Comparison of ENCODE assay signal across 25 mouse cellular contexts in genomic region chr3:115082947-115083346, GRCm38 (mm10).
"Had no signal": no experiment of that assay in that cellular context is flagged by ENCODE, and none has a peak within 500 bp of the region (broad histone marks: within the 10 kb centered on the region; RNA-seq: fewer than 3 reads in every experiment).

No protein-coding gene starts in this region.

- DNase-seq: forebrain, postnatal 0 days; gastrocnemius, postnatal 14 days; gastrocnemius, postnatal 36 days; heart, adult 11 months; heart, adult 2 months; heart, postnatal 14 days; heart, postnatal 36 days; kidney, adult 11 months; kidney, adult 2 months; kidney, adult 9 months; kidney, postnatal 14 days; kidney, postnatal 36 days; layer of hippocampus, adult 9-11 months; layer of hippocampus, postnatal 36 days; left cerebral cortex, postnatal 4 days had no signal

- H3K9ac ChIP-seq: forebrain, embryonic 15.5 days; forebrain, postnatal 0 days; heart, embryonic 13.5 days; heart, embryonic 15.5 days; kidney, embryonic 15.5 days; limb, embryonic 13.5 days; limb, embryonic 15.5 days had no signal

- H3K4me3 ChIP-seq: forebrain, embryonic 15.5 days; heart, adult 2 months; heart, embryonic 13.5 days; heart, embryonic 15.5 days; kidney, embryonic 15.5 days; limb, embryonic 13.5 days; limb, embryonic 15.5 days had no signal

- H3K4me2 ChIP-seq: forebrain, embryonic 15.5 days; heart, embryonic 11.5 days; heart, embryonic 13.5 days; heart, embryonic 15.5 days; kidney, embryonic 15.5 days; limb, embryonic 13.5 days; limb, embryonic 15.5 days had no signal

- H3K36me3 ChIP-seq: forebrain, embryonic 15.5 days; heart, embryonic 13.5 days; heart, embryonic 15.5 days; kidney, embryonic 15.5 days; limb, embryonic 13.5 days; limb, embryonic 15.5 days had no signal

- H3K27me3 ChIP-seq: forebrain, embryonic 15.5 days; heart, embryonic 13.5 days; heart, embryonic 15.5 days; kidney, embryonic 15.5 days; limb, embryonic 13.5 days; limb, embryonic 15.5 days had no signal

- ATAC-seq: forebrain, embryonic 15.5 days; forebrain, postnatal 0 days; hindbrain, postnatal 0 days; intestine, embryonic 16.5 days had no signal

- H3K9me3 ChIP-seq: forebrain, embryonic 15.5 days; heart, embryonic 13.5 days; heart, embryonic 15.5 days; kidney, embryonic 15.5 days; limb, embryonic 13.5 days; limb, embryonic 15.5 days had no signal

- H3K27ac ChIP-seq: forebrain, embryonic 15.5 days; heart, adult 2 months; heart, embryonic 13.5 days; heart, embryonic 15.5 days; hindbrain, postnatal 0 days; kidney, embryonic 15.5 days; kidney, postnatal 0 days; limb, embryonic 13.5 days; limb, embryonic 15.5 days had no signal

- H3K4me1 ChIP-seq: heart, embryonic 13.5 days; heart, embryonic 15.5 days; limb, embryonic 13.5 days; limb, embryonic 15.5 days had no signal
